Mouse (Mus musculus) B cell, adult 2 months (primary cell): ENCODE measurements around the gene Fgfr2.

Experiments used
- DNase-seq, 2 experiments: peaks; one replicate each; pipeline ENCODE4 v3.0.0; 2022

The Fgfr2 gene

DNA sequence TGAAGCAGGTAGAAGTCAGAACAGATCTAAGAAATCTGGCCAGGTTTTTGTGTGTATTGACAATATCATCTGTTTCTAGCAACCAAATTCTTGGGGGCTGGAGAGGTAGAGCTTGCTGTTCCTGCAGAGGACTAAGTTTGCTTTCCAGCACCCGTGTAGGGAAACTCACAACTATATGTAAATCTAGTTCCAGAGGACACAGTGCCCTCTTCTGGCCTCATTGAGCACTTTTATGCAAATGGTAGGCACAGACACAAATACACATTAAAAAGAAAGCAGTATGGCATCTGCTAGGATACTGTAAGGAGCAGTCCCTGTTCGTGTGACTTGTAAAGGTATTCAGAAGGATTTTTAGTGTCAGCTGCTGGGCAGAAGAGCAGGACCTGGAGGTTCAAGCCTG is 240.8 kb downstream of the Fgfr2 start:
- peak; percentile 35 to 46 for DNase-seq

DNA sequence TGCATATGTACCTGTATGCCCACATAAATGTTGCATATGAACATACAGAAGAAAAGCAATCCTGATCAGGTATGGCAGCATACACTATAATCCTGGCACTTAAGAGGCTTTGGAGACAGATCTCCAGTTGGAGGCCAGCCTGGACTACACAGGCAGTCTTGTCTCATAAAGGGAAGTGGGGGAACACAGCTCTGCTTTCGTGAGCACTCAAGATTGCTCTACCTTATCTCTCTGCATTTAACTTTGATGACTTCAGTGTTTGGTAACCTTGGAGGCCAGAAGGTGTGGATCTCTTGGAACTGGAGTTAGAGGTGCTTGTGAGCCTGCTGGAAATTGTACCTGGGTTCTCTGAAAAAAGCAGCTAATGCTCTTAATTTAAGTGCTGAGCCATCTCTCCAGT is 242.9 kb downstream of the Fgfr2 start:
- DNase-seq: no peak

DNA sequence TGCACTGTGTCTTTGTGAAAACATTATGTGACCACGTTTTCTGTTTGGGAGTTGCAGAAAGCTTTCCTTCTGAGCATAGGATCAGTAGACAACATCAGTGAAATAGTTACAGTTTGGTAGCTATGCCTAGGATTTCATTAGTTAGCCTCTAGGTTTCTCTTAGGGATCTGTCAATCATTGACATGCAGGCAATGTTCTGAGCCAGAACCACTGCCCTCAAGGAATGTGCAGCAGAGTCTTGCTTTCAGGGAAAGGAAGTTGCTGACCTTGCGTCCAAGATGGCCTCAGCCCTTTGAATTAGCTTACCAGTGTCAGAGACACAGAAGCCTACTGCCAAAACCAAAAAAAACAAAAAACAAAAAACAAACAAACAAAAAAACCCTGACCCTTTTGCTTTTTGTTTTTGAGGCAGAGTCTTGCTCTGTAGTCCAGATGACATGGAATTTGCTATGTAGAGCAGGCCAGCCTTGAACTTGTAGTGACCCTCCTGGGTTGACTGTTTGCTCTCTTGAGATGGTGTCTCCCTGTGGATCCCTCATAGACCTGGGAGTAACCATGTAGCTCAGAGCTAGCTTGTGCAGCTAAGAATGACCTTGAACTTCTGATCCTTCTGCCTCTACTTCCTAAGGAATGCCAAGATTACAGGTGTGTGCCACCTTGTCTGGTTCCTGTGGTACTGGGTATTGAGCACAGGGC is 247.6 kb downstream of the Fgfr2 start:
- no peak for DNase-seq

DNA sequence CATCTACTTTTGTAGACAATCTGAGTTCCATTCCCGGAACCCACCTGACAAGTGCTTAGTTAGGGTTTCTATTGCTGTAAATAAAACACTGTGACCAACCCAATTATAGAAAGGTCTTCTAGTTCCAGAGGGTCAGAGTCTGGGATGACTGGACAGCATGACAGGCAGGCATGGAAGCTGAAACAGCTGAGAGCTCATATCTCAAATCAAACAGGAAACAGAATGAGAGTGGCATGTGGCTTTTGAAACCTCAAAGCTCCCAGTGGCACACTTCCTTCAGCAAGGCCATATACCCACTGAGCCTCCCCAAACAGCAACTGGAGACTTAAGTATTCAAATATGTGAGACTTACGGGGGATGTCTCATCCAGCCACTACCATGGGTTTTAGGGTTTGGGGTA is 250.1 kb downstream of the Fgfr2 start:
- no peak for DNase-seq

DNA sequence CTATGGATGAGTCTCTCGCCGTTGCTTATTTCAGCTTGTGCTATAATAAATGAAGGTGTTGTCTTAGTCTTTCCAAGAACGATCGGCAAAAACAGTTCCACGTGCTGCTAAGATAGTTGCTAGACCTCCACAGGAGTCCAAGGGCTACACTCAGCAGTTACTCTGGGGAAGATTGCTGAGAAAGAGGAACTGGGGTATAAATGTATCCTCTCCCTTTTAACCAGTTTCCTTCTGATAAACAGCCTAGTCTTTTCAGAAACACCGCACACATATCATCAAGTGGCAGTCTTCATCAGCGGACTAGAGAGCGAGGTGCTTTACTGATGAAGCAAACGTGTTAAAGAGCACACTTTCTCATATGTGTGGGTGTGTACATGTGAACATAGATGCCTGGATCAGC is 256.8 kb downstream of the Fgfr2 start:
- DNase-seq: no peak

DNA sequence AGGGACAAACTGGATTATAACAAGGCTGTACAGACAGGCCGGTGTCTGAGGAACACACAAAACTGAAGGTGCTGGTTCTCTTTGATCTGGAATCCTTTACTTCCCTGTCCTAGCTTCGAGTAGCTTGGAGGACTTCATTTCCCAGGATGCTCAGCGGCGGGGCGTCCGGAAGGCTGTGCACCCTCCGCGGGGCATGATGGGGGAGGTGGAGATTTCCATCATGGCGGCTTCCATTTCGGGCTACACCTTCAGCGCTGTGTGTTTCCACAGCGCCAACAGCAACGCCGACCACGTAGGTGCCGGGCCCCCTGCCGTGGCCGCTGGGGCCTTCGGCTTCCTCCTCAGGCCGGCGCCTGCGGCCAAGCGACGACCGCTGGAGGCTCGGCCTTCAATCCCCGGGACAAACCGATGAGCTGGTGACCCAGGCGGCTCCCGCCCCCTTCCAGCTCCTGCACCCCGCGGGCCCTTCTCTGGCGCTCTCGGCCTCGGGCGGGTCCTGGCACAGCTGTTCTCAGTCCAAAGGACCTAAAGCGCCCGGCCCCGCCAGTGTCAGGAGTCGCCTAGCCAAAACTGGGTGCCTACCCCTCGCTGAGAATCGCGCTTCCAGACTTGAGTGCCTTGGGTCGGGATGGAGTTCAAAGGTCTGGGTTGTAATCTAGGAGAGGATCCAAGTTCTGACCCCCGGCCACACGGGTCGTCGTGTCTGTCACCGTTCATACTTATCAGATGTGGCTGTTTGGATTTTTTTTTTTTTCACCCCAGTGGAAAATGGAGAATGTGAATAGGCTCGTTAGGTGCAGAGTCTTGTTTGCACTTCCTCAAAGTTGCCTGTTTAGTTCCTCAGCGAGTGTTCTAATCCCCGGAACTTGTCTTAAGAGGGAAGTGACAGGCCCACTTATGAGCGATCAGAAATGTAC is 263.9 kb downstream of the Fgfr2 start, which contains the start of gene Abraxas2:
Gene Abraxas2, plus strand, starts transcription at position 184 of the 917 bp plus-strand sequence.
- DNase-seq: peak; percentile 93 to 96

DNA sequence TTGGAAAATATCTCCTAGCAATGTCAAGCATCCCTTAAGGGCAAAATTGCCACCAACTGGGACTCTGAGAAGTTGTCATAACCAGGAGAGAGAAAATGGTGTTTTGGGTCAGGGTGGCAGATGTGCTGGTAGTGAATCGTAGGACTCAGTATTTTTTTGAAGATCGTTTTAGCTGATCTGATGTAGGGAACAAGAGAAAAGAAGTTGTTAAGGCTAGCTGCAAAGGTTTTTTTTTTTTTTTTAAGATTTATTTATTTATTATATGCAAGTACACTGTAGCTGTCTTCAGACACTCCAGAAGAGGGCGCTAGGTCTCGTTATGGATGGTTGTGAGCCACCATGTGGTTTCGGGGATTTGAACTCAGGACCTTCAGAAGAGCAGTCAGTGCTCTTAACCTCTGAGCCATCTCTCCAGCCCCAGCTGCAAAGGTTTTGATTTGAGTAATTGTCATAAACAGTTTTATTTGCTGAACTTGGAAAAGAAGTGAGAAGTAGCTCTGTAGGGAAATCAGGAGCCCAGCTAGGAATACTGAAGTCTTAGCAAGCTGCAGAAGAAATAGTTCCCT is 265.0 kb downstream of the Fgfr2 start:
- peak; percentile 18 to 21 for DNase-seq

DNA sequence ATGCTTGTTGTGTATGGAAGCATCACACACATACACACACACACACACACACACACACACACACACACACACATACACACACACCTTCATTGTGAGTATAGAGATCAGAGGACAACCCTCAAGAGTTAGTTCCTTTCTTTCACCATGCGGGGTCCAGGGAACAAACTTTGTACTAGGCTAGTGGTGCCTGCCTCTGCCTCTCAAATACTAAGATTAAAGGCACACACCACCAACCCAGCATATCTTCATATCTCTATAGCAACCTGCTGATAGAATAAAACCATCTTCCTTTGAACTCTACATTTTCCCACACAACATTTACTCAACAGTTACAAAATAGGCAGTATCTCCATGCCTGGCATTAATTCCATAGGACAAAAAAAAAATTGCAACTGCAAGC is 267.1 kb downstream of the Fgfr2 start:
- DNase-seq: no peak

DNA sequence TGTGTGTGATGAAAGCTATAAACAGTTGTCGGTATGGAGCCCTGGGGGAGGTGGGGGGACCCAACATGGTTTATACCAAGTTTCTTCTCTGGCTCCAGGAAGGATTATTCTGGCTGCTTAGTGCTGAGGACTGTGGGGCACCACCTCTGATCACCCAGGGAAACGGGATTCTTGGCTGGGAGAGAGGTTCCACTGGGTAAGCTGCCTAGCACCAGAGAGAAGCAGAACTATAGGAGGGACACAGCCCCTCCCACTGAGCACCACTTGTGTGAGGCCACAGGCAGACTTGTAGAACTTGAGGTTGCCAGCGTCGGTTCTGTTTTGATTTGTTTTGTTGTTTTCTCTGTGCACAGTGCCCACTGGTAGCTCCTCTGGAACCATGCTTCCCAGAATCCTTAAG is 269.2 kb downstream of the Fgfr2 start:
- no peak for DNase-seq

DNA sequence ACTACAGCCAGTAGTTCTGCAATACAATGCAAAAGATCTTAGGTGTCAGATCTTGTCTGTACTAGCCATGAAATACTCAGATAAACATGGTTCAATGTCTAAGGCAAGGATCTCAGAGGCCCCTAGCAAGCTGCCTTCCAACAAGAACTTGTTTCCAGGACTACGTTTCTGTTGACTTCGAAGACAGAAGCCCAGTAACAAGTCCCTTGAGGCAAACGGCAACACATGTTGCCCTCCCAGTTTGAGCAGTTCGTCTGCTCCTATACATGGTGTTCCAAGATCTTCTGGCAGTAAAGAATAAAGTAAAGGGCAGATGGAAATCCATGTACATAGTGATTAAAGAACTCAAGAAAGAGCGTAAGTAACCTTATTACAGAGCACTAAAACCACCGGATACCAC is 269.8 kb downstream of the Fgfr2 start:
- no peak for DNase-seq

DNA sequence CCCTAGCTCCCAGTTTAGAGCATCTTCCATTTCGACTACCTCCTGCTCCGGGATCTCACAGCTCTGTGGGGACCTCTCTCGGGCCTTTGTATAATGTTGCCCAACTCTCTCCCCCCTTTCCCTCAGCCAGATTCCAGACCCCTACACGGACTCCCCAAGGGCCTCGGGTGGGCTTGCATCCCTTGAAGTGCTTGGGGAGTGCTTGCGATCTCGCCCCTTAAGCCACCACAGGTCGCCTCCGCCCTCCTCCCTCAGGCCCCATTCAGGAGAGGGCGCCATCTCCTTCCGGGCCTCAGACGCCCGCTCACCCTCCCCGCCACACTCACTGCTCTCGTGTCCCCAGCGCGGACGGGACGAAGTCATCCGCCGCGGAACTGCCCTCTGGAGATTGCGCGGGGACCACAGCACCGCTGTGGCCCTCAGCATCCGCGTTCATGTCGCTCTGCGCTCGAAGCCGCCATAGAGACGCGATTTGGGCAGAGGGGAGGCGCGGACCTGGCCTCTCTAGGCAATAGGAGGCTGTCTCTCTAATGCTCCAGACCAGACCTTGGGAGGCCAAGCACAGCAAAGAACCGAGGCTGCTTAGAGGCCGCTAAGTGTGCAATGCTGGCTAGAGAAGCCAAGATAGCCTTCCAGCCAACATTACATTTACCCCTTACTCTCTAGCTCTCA is 270.8 kb downstream of the Fgfr2 start, which contains the start of gene Eef1akmt2:
Gene Eef1akmt2, minus strand, starts transcription at position 501 of the 672 bp plus-strand sequence.
- peak; percentile 83 to 86 for DNase-seq

DNA sequence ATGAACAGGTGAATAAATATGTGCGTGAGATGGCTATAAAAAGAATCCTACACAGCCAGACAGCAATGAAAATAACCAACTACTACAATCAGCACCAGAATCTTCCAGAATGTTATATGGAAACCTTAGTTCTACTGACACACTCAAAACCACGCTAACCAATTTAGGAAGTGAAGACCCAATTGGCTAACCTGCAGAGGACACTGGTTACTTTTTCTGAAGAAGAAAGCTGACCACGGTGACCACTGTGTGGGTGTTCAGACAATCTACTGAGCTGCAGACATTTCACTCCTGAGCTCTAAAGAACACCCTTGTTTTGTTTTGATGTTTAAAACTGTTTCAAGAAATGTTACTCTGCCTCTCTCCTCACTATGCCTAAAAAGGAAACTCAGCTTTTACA is 280.0 kb downstream of the Fgfr2 start:
- no peak for DNase-seq

DNA sequence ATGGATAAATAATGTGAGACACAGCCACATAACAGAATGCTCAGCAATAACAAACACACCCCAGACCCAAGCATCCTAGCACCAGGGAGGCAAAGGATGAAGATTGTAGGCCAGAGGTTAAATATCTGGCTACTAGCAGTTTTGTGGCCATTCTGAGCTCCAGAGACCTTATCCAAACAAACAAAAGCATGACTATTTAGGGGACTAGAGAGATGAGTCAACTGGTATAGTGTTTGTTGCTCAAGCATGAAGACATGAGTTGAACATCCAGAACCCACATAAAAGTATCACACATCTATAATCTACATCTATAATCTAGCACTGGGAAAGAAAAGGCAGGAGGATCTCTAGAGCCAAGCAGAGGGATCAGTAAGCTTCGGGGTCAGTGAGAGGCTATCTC is 280.7 kb downstream of the Fgfr2 start:
- DNase-seq: no peak

DNA sequence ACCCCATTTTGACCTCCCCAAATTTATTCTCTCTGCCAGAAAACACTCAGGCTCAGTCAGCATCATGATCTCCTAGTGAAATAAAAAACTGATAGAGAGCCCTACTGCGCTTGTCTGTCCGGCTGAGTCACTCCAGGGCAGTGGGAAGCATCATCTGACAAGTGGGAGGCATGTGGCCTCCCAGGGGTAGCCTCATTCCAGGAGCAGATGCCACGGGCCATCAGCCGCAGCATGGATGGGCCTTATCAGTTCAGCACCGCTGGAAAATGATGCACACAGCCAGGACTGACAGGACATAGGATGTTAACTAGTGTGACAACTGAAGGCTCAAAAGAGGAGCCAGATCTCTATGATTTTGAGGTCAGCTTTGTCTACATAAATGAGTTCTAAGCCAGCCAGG is 281.9 kb downstream of the Fgfr2 start:
- no peak for DNase-seq

DNA sequence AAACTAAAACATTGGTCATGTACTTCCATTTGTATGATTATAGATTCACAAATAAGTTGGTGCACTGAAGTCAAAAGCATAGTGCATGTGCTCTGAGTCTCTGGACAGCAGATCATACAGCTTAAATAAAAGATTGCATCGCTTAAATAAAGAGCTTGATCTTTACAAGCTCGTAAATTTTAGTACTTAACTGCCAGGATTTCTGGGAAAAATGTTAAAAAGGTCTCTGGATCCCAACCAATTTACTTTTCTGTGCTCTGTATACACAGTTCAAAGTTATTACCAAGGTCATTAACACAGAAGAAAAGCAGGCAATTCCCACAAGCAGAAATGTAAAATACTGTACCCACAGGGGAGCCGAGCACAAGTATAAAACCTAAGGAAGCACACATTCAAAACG is 292.2 kb downstream of the Fgfr2 start:
- DNase-seq: no peak

DNA sequence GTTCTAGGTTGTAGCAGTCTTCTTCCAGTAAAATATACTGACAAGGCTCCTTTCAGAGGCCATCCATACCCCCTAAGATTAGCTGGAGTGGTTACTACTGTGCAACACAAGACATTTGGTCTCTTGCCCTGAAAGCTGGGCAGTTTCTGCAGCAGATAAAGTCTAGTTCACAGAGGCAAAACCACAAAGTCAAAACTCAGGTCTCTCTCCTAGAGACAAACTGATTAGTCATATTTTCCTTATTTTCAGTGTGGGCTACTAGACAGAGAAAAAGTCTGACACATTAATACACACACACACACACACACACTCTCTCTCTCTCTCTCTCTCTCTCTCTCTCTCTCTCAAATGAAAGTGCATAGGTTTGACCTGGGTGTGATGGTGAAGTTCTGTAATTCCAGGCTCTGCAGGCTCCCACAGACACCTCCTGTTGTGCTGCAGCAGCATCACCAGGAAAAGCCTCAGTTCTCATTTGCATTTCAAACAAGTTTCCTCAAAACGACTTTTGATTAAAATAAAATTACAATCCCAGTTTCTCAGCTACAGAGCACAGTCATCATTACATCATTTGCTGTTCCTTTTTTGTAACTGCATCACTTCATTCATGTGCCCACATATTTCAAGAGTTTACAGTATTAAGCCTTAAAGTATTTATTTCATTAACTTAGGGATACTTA is 298.7 kb downstream of the Fgfr2 start:
- DNase-seq: no peak

DNA sequence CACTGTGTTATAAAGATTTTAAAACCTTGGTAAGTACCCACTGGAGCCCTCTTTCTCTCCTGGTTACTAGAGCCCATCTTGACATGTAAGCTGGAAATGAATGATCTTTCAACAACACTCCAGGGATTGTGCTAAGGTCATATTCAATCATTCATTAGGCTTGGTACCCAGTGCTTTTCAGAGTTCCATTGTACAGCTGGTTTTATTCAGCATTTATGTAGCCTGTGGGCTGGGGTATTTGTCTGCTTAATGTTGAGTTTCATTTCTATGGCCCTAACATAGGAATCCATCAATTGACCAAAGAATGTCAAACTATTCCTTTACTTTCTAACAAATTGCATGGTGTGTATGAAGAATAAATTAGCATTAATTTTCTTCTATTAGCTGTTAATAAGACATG is 299.3 kb downstream of the Fgfr2 start:
- DNase-seq: no peak

DNA sequence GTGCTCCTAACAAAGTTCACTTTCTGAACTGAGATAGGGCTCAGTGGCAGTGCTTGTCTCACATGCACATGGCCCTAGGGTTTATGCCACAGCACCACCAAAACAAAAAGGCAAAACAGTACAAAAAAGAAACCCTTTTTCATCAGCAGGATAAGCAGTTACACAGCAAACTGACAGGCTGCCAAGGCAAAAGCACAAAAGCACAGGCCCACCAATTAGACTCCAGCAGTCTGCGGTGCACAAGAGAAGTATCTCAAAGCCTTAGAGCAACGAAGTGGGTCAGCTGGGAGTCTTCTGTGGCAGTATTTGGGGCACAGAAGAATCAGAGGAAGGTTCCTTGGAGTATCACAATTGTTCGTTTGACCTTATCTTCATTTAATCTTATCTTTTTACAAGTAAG is 302.5 kb downstream of the Fgfr2 start:
- DNase-seq: no peak

DNA sequence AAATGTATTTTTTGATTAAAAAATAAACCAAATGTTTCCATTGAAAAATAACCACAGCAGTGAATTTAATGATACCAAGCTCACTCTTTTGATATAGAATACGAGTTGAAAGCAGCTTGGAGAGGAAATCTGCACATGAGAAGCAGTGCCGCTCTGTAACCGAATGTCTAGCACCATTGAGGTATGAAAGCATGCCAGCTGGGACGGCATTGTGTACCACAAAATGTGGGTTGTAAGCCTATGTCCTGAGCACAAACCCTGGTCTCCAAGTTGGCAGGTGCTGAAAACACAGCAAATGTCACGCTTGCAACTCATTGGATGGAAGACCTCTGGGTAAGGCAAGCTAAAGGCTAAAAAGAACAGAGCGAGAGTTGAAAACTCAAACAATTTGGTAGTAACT is 306.1 kb downstream of the Fgfr2 start:
- no peak for DNase-seq

DNA sequence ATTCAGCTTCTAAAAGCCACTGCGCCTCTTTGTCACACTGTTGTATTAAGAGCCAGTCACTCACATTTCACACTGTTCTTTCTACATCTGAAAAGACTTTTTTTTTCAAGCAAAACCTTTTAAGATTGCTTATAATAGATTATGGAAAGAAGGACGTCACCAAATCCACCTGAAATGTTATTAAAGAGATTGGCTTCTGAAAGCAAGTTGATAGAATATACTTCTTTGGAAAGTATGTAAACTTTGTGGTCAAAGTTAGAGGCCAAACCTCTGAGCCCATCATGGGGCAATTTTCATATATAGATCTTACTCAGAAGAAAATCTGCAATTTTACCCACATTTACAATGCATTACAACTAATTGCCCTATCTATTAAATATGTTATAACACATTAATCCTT is 306.6 kb downstream of the Fgfr2 start:
- DNase-seq: no peak

DNA sequence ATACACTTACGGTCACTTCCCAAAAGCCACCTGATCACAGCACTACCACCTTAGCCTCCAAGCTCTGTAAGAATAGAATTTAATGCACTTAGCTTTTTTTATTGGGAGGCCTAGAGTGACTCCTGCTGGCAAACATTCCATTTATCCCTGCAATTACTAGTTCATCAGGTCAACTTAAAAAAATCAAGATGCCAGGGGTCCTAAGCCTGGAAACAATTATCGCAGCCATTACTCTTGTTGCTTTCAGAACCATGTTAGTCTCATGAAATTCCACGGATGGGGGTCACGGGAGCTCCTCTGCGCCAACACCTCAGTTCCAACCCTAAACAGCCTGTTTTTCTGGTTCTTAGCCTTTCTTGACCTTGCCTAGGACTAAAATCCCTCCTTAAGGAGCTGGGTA is 308.1 kb downstream of the Fgfr2 start:
- DNase-seq: no peak

DNA sequence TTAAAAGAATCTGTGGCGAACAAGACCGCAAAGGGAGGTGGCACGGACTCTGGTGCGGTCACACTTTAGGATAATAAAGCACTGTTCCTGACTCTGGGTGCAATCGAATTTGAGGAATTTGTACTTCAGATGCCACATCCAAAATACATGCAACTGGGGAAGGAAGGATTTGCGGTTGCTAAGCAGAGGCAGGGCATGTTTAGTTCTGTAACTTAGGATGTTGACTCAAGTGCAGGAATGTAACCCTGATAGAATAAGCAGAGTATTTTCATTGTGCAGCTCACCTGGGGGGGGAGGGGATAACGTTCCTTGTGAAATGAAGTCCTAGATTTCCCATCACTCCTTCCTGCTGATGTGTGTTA is 309.1 kb downstream of the Fgfr2 start:
- no peak for DNase-seq
